Mouse (Mus musculus): ENCODE results near the gene Gm1043. TPM values are rescaled to one million over a fixed set of nuclear protein-coding genes. Genes with fewer than 3 reads are reported as not detected.

Gene Gm1043
- total RNA-seq, 4 experiments from 2014 or later = 34.8 to 40.7 (median 36.0) TPM

GRCm38 (mm10) chr5:37242360-37243168 is 157.4 kb downstream of the Gm1043 start:
- no peak for DNase-seq (ENCODE audit: low spot score in 2 of 2)

GRCm38 (mm10) chr5:37243169-37243886 is 158.2 kb downstream of the Gm1043 start:
- no peak for DNase-seq (ENCODE audit: low spot score in 2 of 2)

GRCm38 (mm10) chr5:37244161-37244560 is 159.0 kb downstream of the Gm1043 start:
- peak in 1 of 2 experiments; percentile 75 for DNase-seq (ENCODE audit: low spot score in 2 of 2)

- no peak for DNase-seq (ENCODE audit: low spot score in 2 of 2)
Observed at GRCm38 (mm10) chr5:37244666-37245242, 159.6 kb downstream of the Gm1043 start.

GRCm38 (mm10) chr5:37245651-37246050 is 160.5 kb downstream of the Gm1043 start:
- DNase-seq (ENCODE audit: low spot score in 2 of 2) = peak in 1 of 2 experiments; percentile 78

GRCm38 (mm10) chr5:37246138-37246910 is 161.2 kb downstream of the Gm1043 start:
- no peak for DNase-seq (ENCODE audit: low spot score in 2 of 2)

- no peak for DNase-seq (ENCODE audit: low spot score in 2 of 2)
Observed at GRCm38 (mm10) chr5:37247456-37247855, 162.3 kb downstream of the Gm1043 start.

GRCm38 (mm10) chr5:37248870-37249269 is 163.7 kb downstream of the Gm1043 start:
- DNase-seq (ENCODE audit: low spot score in 2 of 2) = no peak

GRCm38 (mm10) chr5:37251596-37251995 is 166.4 kb downstream of the Gm1043 start:
- no peak for DNase-seq (ENCODE audit: low spot score in 2 of 2)

GRCm38 (mm10) chr5:37252101-37252804 is 167.1 kb downstream of the Gm1043 start:
- peak in 1 of 2 experiments; percentile 72 for DNase-seq (ENCODE audit: low spot score in 2 of 2)

- DNase-seq (ENCODE audit: low spot score in 2 of 2) = no peak
Observed at GRCm38 (mm10) chr5:37254523-37254922, 169.4 kb downstream of the Gm1043 start.

GRCm38 (mm10) chr5:37256823-37257222 is 171.7 kb downstream of the Gm1043 start:
- no peak for DNase-seq (ENCODE audit: low spot score in 2 of 2)

GRCm38 (mm10) chr5:37257243-37257642 is 172.1 kb downstream of the Gm1043 start:
- DNase-seq (ENCODE audit: low spot score in 2 of 2) = no peak

- no peak for DNase-seq (ENCODE audit: low spot score in 2 of 2)
Observed at GRCm38 (mm10) chr5:37261734-37262133, 176.6 kb downstream of the Gm1043 start.

- DNase-seq (ENCODE audit: low spot score in 2 of 2) = no peak
Observed at GRCm38 (mm10) chr5:37263816-37264215, 178.6 kb downstream of the Gm1043 start.

Other genes starting within 250 kb of the Gm1043 start
- gene Ppp2r2c, start 216.9 kb upstream of the Gm1043 start, total RNA-seq (2022) = 100 to 1,000 TPM; 388 to 449 (median 430) TPM
- 100 to 1,000 TPM; 134 to 147 (median 139) TPM for gene Wfs1, start 96.2 kb upstream of the Gm1043 start, total RNA-seq (2022)
- gene Crmp1, start 156.6 kb downstream of the Gm1043 start, total RNA-seq (2022) = 100 to 1,000 TPM; 162 to 174 (median 169) TPM